ENCODE assay signal across 8 mouse cellular contexts in genomic region chr10:62578338-62579100, GRCm38 (mm10). TPM values are rescaled to one million over a fixed set of nuclear protein-coding genes. Genes with fewer than 3 reads are reported as not detected.
DNase-seq lines count a peak whose midpoint lies in the region; ATAC-seq and TF ChIP-seq lines count a peak whose summit lies in the region.

Gene Kif1bp, minus strand, starts transcription at chr10:62578457.

- peak; percentile 94 for TF ChIP-seq POLR2A in olfactory bulb, adult 2 months (IDR thresholded peaks at IDR 0.05; ENCODE audit: insufficient read depth, low read depth, low read length)
- peak; percentile 67 for TF ChIP-seq POLR2A in thymus, adult 2 months (IDR thresholded peaks at IDR 0.05; ENCODE audit: control insufficient read depth, extremely low read depth, insufficient read depth, low read length, poor library complexity)

- ATAC-seq in G1E (ENCODE audit: extremely low read depth, insufficient number of reproducible peaks, low FRiP score, poor library complexity, severe bottlenecking): peak; percentile 94
- peak; percentile 100 for ATAC-seq in forebrain, embryonic 16.5 days
- peak; percentile 100 for ATAC-seq in lung, embryonic 14.5 days (ENCODE audit: insufficient read depth)

- H3K27ac ChIP-seq in forebrain, embryonic 16.5 days (ENCODE audit: low read length): peak within 1 kb of the TSS; percentile 89
- H3K27ac ChIP-seq in layer of hippocampus, adult 2 months: peak within 1 kb of the TSS; percentile 96
- H3K27ac ChIP-seq in lung, embryonic 14.5 days (ENCODE audit: low read depth): peak within 1 kb of the TSS; percentile 47; the same call in 1 of the 2 replicates
- peak within 1 kb of the TSS; percentile 53 for H3K27ac ChIP-seq in olfactory bulb, adult 2 months (ENCODE audit: insufficient read depth, low read depth, low read length)
- no peak within 1 kb of the TSS for H3K27ac ChIP-seq in thymus, adult 2 months (ENCODE audit: control insufficient read depth, insufficient read depth, low read length)

- DNase-seq in G1E (ENCODE audit: low spot score): peak; percentile 76
- DNase-seq in cerebellum, adult 18-20 months: peak; percentile 96 to 99
- DNase-seq in heart, postnatal 36 days: peak; percentile 94 to 96
- DNase-seq in layer of hippocampus, adult 2 months (ENCODE audit: low spot score in 2 of 2): peak; percentile 94 to 98
- peak; percentile 99 for DNase-seq in lung, embryonic 14.5 days
- peak; percentile 96 for DNase-seq in thymus, adult 2 months

- intact Hi-C loops in heart, postnatal 36 days (cut with DNase I): no loop called here

- TF ChIP-seq CTCF in G1E (IDR thresholded peaks at IDR 0.05; ENCODE audit: low read depth, low read length): no peak
- no peak for TF ChIP-seq CTCF in layer of hippocampus, adult 2 months (conservative IDR thresholded peaks at IDR 0.05)
- no peak for TF ChIP-seq CTCF in lung, embryonic 14.5 days (IDR thresholded peaks at IDR 0.05; ENCODE audit: low read depth)
- TF ChIP-seq CTCF in olfactory bulb, adult 2 months (IDR thresholded peaks at IDR 0.05; ENCODE audit: insufficient read depth, low read depth, low read length): no peak
- 0 out of 2 replicates have a peak, but pooled peaks have one; percentile 47 for TF ChIP-seq CTCF in thymus, adult 2 months (IDR thresholded peaks at IDR 0.05; ENCODE audit: borderline replicate concordance, control insufficient read depth, extremely low read depth, insufficient read depth, low read length, poor library complexity)

- peak within 1 kb of the TSS; percentile 73 for H3K4me2 ChIP-seq in forebrain, embryonic 16.5 days (ENCODE audit: low read length)
- peak within 1 kb of the TSS; percentile 94 for H3K4me2 ChIP-seq in lung, embryonic 14.5 days

- peaks cover 17% of the 10 kb centered on the region for H3K4me1 ChIP-seq in G1E (ENCODE audit: insufficient read depth, low read depth, low read length)
- peaks cover 18% of the 10 kb centered on the region for H3K4me1 ChIP-seq in forebrain, embryonic 16.5 days (replicated peaks; ENCODE audit: control insufficient read depth, insufficient read depth, low read length)
- peaks cover 9% of the 10 kb centered on the region for H3K4me1 ChIP-seq in lung, embryonic 14.5 days (ENCODE audit: insufficient read depth)
- H3K4me1 ChIP-seq in olfactory bulb, adult 2 months (ENCODE audit: control insufficient read depth, insufficient read depth, low read length): peaks cover 4% of the 10 kb centered on the region; the same call in 1 of the 2 replicates
- peaks cover 4% of the 10 kb centered on the region for H3K4me1 ChIP-seq in thymus, adult 2 months (replicated peaks; ENCODE audit: control insufficient read depth, insufficient read depth, low read length)

- H3K36me3 ChIP-seq in G1E (replicated peaks): peaks cover 60% of the 10 kb centered on the region
- peaks cover 24% of the 10 kb centered on the region for H3K36me3 ChIP-seq in forebrain, embryonic 16.5 days (ENCODE audit: control insufficient read depth, insufficient read depth)
- H3K36me3 ChIP-seq in lung, embryonic 14.5 days (ENCODE audit: insufficient read depth): peaks cover 50% of the 10 kb centered on the region
- peaks cover 26% of the 10 kb centered on the region for H3K36me3 ChIP-seq in thymus, adult 2 months (ENCODE audit: control insufficient read depth, insufficient read depth, low read length)

- no peaks in the 10 kb centered on the region for H3K9me3 ChIP-seq in G1E (replicated peaks)
- H3K9me3 ChIP-seq in forebrain, embryonic 16.5 days (ENCODE audit: control insufficient read depth, low read length): no peaks in the 10 kb centered on the region
- H3K9me3 ChIP-seq in lung, embryonic 14.5 days (ENCODE audit: low read depth, low read length): no peaks in the 10 kb centered on the region

- H3K9ac ChIP-seq in forebrain, embryonic 16.5 days (replicated peaks; ENCODE audit: low read depth, low read length): peak within 1 kb of the TSS; percentile 92
- peak within 1 kb of the TSS; percentile 76 for H3K9ac ChIP-seq in lung, embryonic 14.5 days

- no peaks in the 10 kb centered on the region for H3K27me3 ChIP-seq in G1E (ENCODE audit: insufficient read depth, low read length)
- no peaks in the 10 kb centered on the region for H3K27me3 ChIP-seq in forebrain, embryonic 16.5 days (replicated peaks; ENCODE audit: control insufficient read depth, insufficient read depth, low read length)
- no peaks in the 10 kb centered on the region for H3K27me3 ChIP-seq in lung, embryonic 14.5 days (ENCODE audit: insufficient read depth, low read length)
- no peaks in the 10 kb centered on the region for H3K27me3 ChIP-seq in thymus, adult 2 months (ENCODE audit: control insufficient read depth, insufficient read depth, low read length)

- WGBS in forebrain, embryonic 16.5 days: 4% methylated on average over 33 of the region's 33 CpGs
- 6% methylated on average over 33 of the region's 33 CpGs for WGBS in lung, embryonic 14.5 days
- 3% methylated on average over 33 of the region's 33 CpGs for WGBS in olfactory bulb, adult 2 months
- WGBS in thymus, adult 2 months: 7% methylated on average over 33 of the region's 33 CpGs

- peak within 1 kb of the TSS; percentile 83 for H3K4me3 ChIP-seq in G1E (ENCODE audit: low read depth, low read length)
- H3K4me3 ChIP-seq in forebrain, embryonic 16.5 days (replicated peaks; ENCODE audit: low read length): peak within 1 kb of the TSS; percentile 92
- H3K4me3 ChIP-seq in layer of hippocampus, adult 2 months: peak within 1 kb of the TSS; percentile 75
- H3K4me3 ChIP-seq in lung, embryonic 14.5 days (ENCODE audit: low read depth, low read length): peak within 1 kb of the TSS; percentile 74
- H3K4me3 ChIP-seq in olfactory bulb, adult 2 months (ENCODE audit: insufficient read depth, low read depth, low read length): peak within 1 kb of the TSS; percentile 86
- H3K4me3 ChIP-seq in thymus, adult 2 months (ENCODE audit: control insufficient read depth, insufficient read depth, low read length): peak within 1 kb of the TSS; percentile 79

RNA-seq across cellular contexts. Expression of gene Kif1bp, which starts in this region (rescaled TPM):
- 51.4 and 51.5 TPM in 2 replicates for total RNA-seq in G1E (2014; fragmentation: Nextera tagmentation)
- total RNA-seq in G1E (2017): 60.1 and 60.9 TPM in 2 replicates
- polyA plus RNA-seq in G1E (2012): 10.9 and 14.9 TPM in 2 replicates
- polyA plus RNA-seq in forebrain, embryonic 16.5 days (2015; fragmentation: Nextera tagmentation; extraction: Ambion mirVana): 71.4 and 71.8 TPM in 2 replicates
- 10 to 100 TPM; 42.8 to 44.4 TPM for total RNA-seq in heart, postnatal 36 days (2021)
- 100 to 1,000 TPM; 214 to 216 TPM for total RNA-seq in layer of hippocampus, adult 2 months (2021)
- polyA plus RNA-seq in lung, embryonic 14.5 days (2014; fragmentation: Nextera tagmentation; extraction: Ambion mirVana): 41.5 and 42.7 TPM in 2 replicates
- polyA plus RNA-seq in olfactory bulb, adult 2 months (2012; ENCODE audit: insufficient read depth, insufficient read length, low replicate concordance, missing spikeins): not detected in 2 replicates
- 43.4 and 45.7 TPM in 2 replicates for polyA plus RNA-seq in thymus, adult 2 months (2012; rRNA removed)
